Mouse (Mus musculus) adrenal gland, postnatal 25 days (tissue): ENCODE measurements around the gene Arhgap10. TPM values are rescaled to one million over a fixed set of nuclear protein-coding genes. Genes with fewer than 3 reads are reported as not detected.
A peak's percentile ranks its signal among the peaks of the same experiment; 100 is the strongest.
"Not testable (repeated sequence)": the region's sequence is repeated elsewhere in the genome, so short reads cannot be mapped to it uniquely, and the experiment has no call there.

Experiments
- DNase-seq: peaks from one replicate; pipeline ENCODE4 v3.0.0; 2021; ENCODE audit warnings: mixed read lengths
- total RNA-seq: library from RNA; stranded (reverse); gene quantifications from 2 replicates; pipeline ENCODE4 v1.2.3, GENCODE M21; 2021

Gene Arhgap10
- total RNA-seq, 1 experiment from 2014 or later: 34.3 TPM

- no peak for DNase-seq
Observed at GRCm38 (mm10) chr8:77341329-77341728, 176.4 kb downstream of the Arhgap10 start.

GRCm38 (mm10) chr8:77340046-77340747 is 177.6 kb downstream of the Arhgap10 start:
- no peak for DNase-seq

DNA sequence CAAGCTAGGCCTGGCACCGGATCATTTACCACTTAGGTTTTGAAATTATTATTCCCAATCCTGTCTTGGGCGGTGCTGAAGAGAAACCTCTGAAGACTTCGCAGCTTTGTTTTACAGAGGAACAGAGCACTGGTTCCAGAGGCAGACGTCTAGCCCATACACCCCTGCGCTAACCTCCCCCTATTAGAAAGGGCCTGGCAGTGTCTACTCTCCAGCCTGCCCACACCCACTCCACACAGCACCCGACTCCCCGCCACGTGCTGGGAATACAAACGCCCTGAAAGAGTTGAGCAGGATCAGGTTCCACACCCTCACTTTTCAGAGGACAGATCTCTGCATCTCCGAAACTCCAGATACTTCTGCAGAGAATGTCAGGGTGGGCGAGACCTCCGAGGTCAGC is 180.5 kb downstream of the Arhgap10 start:
- no peak for DNase-seq

- DNase-seq: no peak
Observed at GRCm38 (mm10) chr8:77331180-77331579, 186.6 kb downstream of the Arhgap10 start.

GRCm38 (mm10) chr8:77330304-77330703 is 187.4 kb downstream of the Arhgap10 start:
- no peak for DNase-seq

GRCm38 (mm10) chr8:77329783-77330182 is 188.0 kb downstream of the Arhgap10 start:
- DNase-seq: no peak

DNA sequence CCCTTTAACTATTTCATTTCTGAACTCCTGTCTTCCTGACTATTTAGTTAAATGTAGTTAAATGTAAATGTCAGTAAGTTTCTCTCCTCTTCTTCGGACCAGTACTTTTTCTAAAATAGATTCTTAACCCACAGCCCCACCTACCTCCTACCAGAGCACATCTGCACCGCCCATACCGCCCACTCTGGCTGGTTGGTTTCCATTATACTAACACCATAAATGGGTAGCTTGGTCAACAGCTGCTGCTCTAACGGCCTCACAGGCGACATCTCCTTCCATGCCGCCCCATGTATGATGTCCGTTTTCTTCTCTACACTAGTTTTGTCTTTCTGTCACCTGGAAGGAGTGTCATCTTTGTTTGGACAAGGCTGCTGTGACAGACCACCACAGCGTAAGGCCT is 189.3 kb downstream of the Arhgap10 start:
- DNase-seq: no peak

DNA sequence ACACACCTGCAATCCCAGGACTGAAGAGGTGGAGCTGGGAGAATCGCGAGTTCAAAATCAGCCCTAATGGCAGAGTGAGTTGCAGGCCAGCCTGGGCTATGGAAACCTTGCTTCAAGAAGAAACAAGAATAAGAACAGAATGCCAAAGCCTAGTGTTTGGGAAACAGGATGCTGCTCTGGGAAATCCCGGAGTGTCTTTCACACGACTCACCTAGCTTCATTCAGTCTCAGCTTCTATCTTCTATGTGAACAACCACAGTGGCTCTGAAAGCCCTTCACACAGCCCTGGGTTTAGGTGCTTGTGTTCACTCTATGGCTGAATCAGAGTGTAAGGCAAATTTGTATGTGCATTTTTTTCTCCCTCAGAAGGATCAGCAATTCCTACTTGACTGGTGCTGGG is 190.4 kb downstream of the Arhgap10 start:
- no peak for DNase-seq

- DNase-seq: not testable (repeated sequence)
Observed at GRCm38 (mm10) chr8:77322727-77323126, 195.0 kb downstream of the Arhgap10 start.

- no peak for DNase-seq
Observed at GRCm38 (mm10) chr8:77321901-77322300, 195.9 kb downstream of the Arhgap10 start.

DNA sequence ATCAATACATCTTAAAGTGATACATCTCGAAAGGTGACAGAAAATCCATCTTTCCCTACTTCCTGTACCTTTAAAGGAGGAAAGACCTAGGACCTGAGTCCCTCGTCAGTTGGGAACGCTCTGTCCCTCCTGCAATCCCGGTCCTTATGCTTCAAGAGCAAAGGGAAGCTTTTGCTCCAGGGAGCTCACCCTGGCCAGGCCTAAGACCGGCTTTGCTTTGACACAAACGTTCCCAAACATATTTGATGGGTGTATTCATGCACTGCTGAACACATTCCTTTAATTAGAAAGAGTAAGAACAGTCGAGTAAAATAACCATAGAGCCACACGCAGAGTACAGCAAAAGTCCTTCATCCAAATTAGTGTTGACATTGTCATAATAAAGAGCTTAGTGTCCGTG is 199.2 kb downstream of the Arhgap10 start:
- DNase-seq: no peak

DNA sequence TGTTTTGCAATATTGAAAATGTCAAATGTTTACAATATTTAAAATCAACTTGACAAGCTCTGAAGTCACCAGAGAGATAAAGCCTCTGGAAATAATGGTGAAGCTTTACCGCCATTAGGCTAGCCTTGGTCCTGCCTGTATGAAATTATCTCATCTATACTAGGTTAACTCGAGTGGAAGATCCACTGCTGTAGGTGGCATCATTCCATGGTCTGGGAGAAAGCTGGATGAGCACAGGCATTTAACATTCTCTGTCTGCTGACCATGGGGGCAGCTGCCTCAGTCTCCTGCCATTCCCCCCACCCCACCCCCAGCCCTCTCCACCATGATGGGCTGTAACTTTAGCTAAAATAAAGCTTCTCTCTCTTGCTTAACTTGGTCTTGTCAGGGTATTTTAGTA is 200.0 kb downstream of the Arhgap10 start:
- no peak for DNase-seq

- DNase-seq: no peak
Observed at GRCm38 (mm10) chr8:77313003-77313402, 204.8 kb downstream of the Arhgap10 start.

DNA sequence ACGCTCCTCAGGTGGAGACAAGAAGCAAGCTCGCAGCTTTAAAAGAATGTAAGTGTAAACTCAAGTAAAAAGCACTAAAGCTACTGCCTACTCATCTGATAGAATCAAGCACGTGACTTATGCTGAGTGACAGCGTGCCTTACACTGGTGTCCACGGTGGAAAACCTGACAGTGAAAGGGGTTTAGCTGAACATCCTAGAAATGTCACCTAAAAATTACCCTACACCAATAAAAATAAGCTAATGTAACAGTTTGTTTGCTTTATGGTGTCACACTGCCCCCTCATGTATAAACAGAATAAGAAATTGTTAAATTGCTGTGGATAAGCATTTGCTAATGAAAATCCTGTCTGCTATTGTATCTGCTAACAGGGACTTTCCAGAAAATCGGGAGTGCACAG is 206.0 kb downstream of the Arhgap10 start:
- DNase-seq: no peak

- no peak for DNase-seq
Observed at GRCm38 (mm10) chr8:77310541-77310940, 207.2 kb downstream of the Arhgap10 start.

DNA sequence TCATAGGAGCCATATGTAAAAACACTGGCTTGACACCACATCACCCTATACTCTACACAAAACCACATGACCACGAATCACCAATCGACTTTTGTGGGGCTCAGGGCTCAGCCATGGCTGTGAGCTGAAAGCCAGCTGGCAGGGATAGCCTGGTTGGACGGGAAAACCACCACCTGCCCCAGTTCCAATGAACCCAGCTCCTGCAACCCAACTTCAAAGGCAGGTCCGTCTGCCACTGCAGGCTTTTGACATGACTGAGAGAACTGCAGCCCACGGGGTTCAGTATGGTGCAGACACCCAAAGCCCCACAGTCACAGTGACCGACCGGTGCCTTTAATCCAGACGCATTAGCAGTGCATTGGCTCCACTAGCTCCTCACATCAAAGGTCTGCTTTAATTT is 207.7 kb downstream of the Arhgap10 start:
- DNase-seq: peak; percentile 12

GRCm38 (mm10) chr8:77294599-77294998 is 223.2 kb downstream of the Arhgap10 start:
- no peak for DNase-seq

DNA sequence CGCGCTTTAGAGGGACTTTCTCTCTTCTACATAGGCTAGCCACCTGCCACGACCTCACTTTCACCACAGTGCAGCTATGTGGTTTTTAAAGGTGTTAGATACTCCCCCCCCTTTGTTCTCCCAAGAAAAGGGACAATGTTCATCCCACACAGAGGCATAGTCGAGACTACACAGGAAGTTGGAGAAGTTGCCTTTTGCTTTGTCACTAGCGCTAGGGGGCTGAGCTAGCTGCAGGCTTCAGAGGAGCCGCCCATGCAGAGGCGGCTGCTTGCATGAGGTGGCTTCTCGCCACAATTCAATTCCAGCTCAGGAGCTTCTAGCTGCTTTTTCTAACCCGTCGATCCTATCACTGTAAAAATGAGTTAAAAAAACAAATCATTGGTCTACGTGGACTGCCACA is 225.1 kb downstream of the Arhgap10 start:
- no peak for DNase-seq

DNA sequence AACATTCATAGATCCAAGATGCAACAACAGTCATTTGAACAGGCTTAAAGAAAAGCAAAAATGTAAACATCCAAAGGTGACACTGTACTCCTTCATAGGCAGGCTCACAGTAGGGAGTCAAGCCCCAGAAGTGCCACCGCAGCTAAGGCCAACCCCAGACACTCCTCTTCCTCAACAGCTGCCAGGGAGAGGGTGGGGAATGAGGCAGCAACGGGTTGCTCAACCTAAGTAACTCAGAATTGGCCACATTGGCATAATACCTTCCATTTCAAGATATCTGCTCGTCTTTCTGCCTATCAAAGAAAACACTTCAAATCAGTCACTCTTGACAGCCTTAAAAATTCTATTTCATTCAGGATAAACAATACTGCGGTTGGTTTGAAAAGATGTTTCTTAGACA is 225.6 kb downstream of the Arhgap10 start:
- no peak for DNase-seq

- DNase-seq: no peak
Observed at GRCm38 (mm10) chr8:77288492-77288891, 229.3 kb downstream of the Arhgap10 start.

DNA sequence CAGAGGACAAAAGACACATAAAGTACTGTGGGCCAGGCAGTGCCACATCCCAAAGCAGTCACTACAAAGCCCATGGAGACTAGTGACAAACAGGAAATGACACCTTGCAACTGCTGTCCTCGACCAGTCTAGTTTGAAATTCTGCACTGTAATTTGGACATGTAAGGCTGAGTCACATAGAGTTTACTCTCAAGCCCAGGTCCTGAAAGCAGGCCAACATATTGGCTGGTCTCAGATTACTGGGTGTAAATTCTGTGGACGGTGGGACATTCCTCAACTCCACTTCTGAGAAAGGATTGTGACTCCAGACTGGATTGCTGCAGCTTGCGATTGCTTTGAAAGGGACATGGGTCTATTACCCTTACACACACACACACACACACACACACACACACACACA is 229.7 kb downstream of the Arhgap10 start:
- DNase-seq: no peak

- no peak for DNase-seq
Observed at GRCm38 (mm10) chr8:77284473-77284872, 233.3 kb downstream of the Arhgap10 start.

DNA sequence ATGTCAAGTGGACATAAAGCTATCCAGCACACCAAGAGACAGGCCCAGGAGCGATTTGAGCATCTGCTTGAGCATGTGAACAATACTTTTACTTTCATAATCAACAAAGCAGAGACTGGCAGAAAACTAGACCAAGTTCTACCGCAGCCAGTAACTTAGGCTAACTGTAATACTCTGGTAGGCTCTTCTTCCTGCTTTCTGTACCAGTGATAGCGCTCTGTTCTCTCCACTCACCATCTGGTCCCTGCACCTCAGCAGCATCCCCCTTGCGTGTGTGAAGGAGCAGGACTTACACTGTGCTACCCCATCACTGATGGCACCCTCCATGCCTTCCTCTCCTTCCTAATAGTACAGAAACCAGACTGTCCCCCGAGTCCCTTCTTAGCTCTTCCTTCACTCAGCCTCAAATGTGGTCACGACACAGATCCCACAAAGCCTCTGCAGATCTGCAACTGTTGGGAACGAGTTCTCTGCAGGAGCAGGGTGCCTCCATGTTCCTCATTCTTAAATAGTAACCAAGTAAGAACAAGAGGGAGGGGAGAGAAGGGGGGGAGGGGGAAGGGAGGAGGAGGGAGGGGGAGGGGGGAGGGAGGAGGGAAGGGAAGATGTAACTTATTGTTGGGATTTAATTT is 235.0 kb downstream of the Arhgap10 start:
- no peak for DNase-seq

- no peak for DNase-seq
Observed at GRCm38 (mm10) chr8:77279977-77280376, 237.8 kb downstream of the Arhgap10 start.
